Mouse (Mus musculus): ENCODE measurements around the gene Aoc2. TPM values are rescaled to one million over a fixed set of nuclear protein-coding genes. Genes with fewer than 3 reads are reported as not detected.
"Not testable (repeated sequence)": the region's sequence is repeated elsewhere in the genome, so short reads cannot be mapped to it uniquely, and the experiment has no call there.

Aoc2 gene
- polyA plus RNA-seq, 1 experiment = 1.1 TPM

DNA sequence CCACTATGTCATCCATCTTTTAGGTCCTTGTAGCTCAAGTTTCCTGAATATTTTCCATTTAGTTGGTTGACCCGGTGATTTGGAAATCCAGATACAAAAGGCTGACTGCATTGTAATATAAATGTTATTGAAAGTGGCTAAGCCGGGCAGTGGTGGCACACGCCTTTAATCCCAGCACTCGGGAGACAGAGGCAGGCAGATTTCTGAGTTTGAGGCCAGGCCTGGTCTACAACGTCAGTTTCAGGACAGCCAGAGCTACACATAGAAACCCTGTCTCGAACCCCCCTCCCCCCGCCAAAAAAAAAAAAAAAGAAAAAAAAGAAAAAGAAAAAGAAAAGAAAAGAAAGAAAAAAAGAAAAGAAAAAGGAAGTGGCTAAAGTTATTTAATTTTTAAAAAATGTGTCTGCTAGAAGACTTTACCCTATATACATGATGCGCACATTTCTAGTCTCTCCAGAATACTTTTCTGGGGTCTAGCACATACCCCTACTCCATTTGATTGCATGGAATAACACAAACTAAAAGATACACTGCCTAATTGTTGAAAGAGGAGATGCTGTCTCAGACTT lies 9.7 kb upstream of the Aoc2 start:
- Histone ChIP-seq H3K4me1 (ENCODE audit: control insufficient read depth, insufficient read depth, low read length) (peaks cover 9% of the 10 kb centered on the region), H3K4me3 (ENCODE audit: insufficient read depth, low read length) (peak overlapping the region; percentile 87), H3K27ac (ENCODE audit: insufficient read depth, low read depth, low read length) (peak overlapping the region; percentile 84)
- TF ChIP-seq POLR2A (IDR thresholded peaks at IDR 0.05; ENCODE audit: borderline replicate concordance, low read depth, low read length) (no peak), CTCF (IDR thresholded peaks at IDR 0.05; ENCODE audit: low read depth, low read length) (no peak)

GRCm38 (mm10) chr11:101315665-101316500 lies 9.0 kb upstream of the Aoc2 start, which contains the start of gene Psme3:
Gene Psme3 (plus strand): TSS chr11:101316213.
- peaks cover 9% of the 10 kb centered on the region for H3K4me1 ChIP-seq (ENCODE audit: control insufficient read depth, insufficient read depth, low read length)
- H3K4me3 ChIP-seq (ENCODE audit: insufficient read depth, low read length) = peak within 1 kb of the TSS; percentile 87
- no peak for TF ChIP-seq POLR2A (IDR thresholded peaks at IDR 0.05; ENCODE audit: borderline replicate concordance, low read depth, low read length)
- no peak for TF ChIP-seq CTCF (IDR thresholded peaks at IDR 0.05; ENCODE audit: low read depth, low read length)
- peak within 1 kb of the TSS; percentile 84 for H3K27ac ChIP-seq (ENCODE audit: insufficient read depth, low read depth, low read length)

- peaks cover 9% of the 10 kb centered on the region for H3K4me1 ChIP-seq (ENCODE audit: control insufficient read depth, insufficient read depth, low read length)
Observed at GRCm38 (mm10) chr11:101316501-101316917, 8.4 kb upstream of the Aoc2 start.

DNA sequence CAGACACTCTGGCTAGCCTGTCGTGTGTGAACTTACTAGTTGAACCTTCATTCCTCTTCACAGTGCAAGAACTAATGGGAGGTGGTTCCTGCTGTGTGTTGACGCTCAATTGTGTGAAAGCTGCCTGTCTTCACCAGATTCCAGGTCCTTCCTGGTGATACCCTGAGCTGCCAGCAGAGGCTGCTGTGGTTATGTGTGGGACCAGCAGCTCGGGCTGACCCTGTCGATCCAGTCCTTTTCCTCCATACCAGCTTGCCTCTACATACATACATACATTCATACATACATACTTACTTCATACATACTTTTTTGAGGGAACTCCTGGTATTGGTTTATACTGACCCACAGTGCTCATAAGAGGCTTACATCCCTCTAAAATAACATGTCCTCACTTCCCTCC lies 1.3 kb upstream of the Aoc2 start:
- H3K4me1 ChIP-seq (ENCODE audit: control insufficient read depth, insufficient read depth, low read length) = no peaks in the 10 kb centered on the region
- H3K27ac ChIP-seq (ENCODE audit: insufficient read depth, low read depth, low read length) = no peak overlapping the region
- H3K4me3 ChIP-seq (ENCODE audit: insufficient read depth, low read length) = no peak overlapping the region
- no peak for TF ChIP-seq POLR2A (IDR thresholded peaks at IDR 0.05; ENCODE audit: borderline replicate concordance, low read depth, low read length)
- TF ChIP-seq CTCF (IDR thresholded peaks at IDR 0.05; ENCODE audit: low read depth, low read length) = peak; percentile 69; the same call in 1 of the 2 replicates

More at GRCm38 (mm10) chr11:101316501-101316917, 8.4 kb upstream of the Aoc2 start:
- Histone ChIP-seq H3K27ac (ENCODE audit: insufficient read depth, low read depth, low read length) (peak overlapping the region; percentile 13; the same call in 1 of the 2 replicates), H3K4me3 (ENCODE audit: insufficient read depth, low read length) (peak overlapping the region; percentile 87)
- TF ChIP-seq CTCF (IDR thresholded peaks at IDR 0.05; ENCODE audit: low read depth, low read length) (no peak), POLR2A (IDR thresholded peaks at IDR 0.05; ENCODE audit: borderline replicate concordance, low read depth, low read length) (no peak)

- H3K27ac ChIP-seq (ENCODE audit: insufficient read depth, low read depth, low read length); H3K4me1 ChIP-seq (ENCODE audit: control insufficient read depth, insufficient read depth, low read length); H3K4me3 ChIP-seq (ENCODE audit: insufficient read depth, low read length): not testable (repeated sequence)
Observed at GRCm38 (mm10) chr11:101325201-101325600, 338 bp downstream of the Aoc2 start.

DNA sequence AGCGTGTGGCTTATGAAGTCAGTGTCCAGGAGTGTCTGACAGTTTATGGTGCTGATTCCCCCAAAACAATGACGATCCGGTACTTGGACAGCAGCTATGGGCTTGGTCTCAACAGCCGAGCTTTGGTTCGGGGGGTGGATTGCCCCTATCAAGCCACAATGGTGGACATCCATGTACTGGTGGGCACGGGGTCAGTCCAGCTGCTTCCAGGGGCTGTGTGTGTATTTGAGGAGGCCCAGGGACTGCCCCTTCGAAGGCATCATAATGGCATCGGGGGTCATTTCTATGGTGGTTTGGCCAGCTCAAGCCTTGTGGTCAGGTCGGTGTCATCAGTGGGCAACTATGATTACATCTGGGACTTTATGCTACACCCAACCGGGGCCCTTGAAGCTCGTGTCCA lies 1.3 kb downstream of the Aoc2 start:
- Histone ChIP-seq H3K27ac (ENCODE audit: insufficient read depth, low read depth, low read length) (no peak overlapping the region), H3K4me3 (ENCODE audit: insufficient read depth, low read length) (no peak overlapping the region), H3K4me1 (ENCODE audit: control insufficient read depth, insufficient read depth, low read length) (no peaks in the 10 kb centered on the region)
- TF ChIP-seq CTCF (IDR thresholded peaks at IDR 0.05; ENCODE audit: low read depth, low read length) = no peak
- no peak for TF ChIP-seq POLR2A (IDR thresholded peaks at IDR 0.05; ENCODE audit: borderline replicate concordance, low read depth, low read length)

- Histone ChIP-seq H3K27ac (ENCODE audit: insufficient read depth, low read depth, low read length) (no peak overlapping the region), H3K4me3 (ENCODE audit: insufficient read depth, low read length) (no peak overlapping the region), H3K4me1 (ENCODE audit: control insufficient read depth, insufficient read depth, low read length) (no peaks in the 10 kb centered on the region)
- no peak for TF ChIP-seq POLR2A (IDR thresholded peaks at IDR 0.05; ENCODE audit: borderline replicate concordance, low read depth, low read length)
- TF ChIP-seq CTCF (IDR thresholded peaks at IDR 0.05; ENCODE audit: low read depth, low read length) = no peak
Observed at GRCm38 (mm10) chr11:101327311-101327710, 2.4 kb downstream of the Aoc2 start.

- H3K27ac ChIP-seq (ENCODE audit: insufficient read depth, low read depth, low read length) = no peak overlapping the region
- H3K4me1 ChIP-seq (ENCODE audit: control insufficient read depth, insufficient read depth, low read length) = peaks cover 5% of the 10 kb centered on the region
- TF ChIP-seq POLR2A (IDR thresholded peaks at IDR 0.05; ENCODE audit: borderline replicate concordance, low read depth, low read length) = no peak
- no peak for TF ChIP-seq CTCF (IDR thresholded peaks at IDR 0.05; ENCODE audit: low read depth, low read length)
- no peak overlapping the region for H3K4me3 ChIP-seq (ENCODE audit: insufficient read depth, low read length)
Observed at GRCm38 (mm10) chr11:101328941-101329635, 4.2 kb downstream of the Aoc2 start.

GRCm38 (mm10) chr11:101330371-101330924 lies 5.6 kb downstream of the Aoc2 start, which contains the start of gene Aoc3:
Gene Aoc3 (plus strand): TSS chr11:101330605.
- H3K4me1 ChIP-seq (ENCODE audit: control insufficient read depth, insufficient read depth, low read length) = peaks cover 12% of the 10 kb centered on the region
- no peak within 1 kb of the TSS for H3K27ac ChIP-seq (ENCODE audit: insufficient read depth, low read depth, low read length)
- H3K4me3 ChIP-seq (ENCODE audit: insufficient read depth, low read length) = no peak within 1 kb of the TSS
- no peak for TF ChIP-seq CTCF (IDR thresholded peaks at IDR 0.05; ENCODE audit: low read depth, low read length)
- no peak for TF ChIP-seq POLR2A (IDR thresholded peaks at IDR 0.05; ENCODE audit: borderline replicate concordance, low read depth, low read length)

- not testable (repeated sequence) for H3K27ac ChIP-seq (ENCODE audit: insufficient read depth, low read depth, low read length); H3K4me3 ChIP-seq (ENCODE audit: insufficient read depth, low read length)
- H3K4me1 ChIP-seq (ENCODE audit: control insufficient read depth, insufficient read depth, low read length) = peaks cover 12% of the 10 kb centered on the region
Observed at GRCm38 (mm10) chr11:101330961-101331360, 6.1 kb downstream of the Aoc2 start.
